Mouse (Mus musculus): ENCODE measurements around the gene Prss1.
"Not testable (repeated sequence)": the region's sequence is repeated elsewhere in the genome, so short reads cannot be mapped to it uniquely, and the experiment has no call there.

Prss1 gene

GRCm38 (mm10) chr6:41458632-41459031 lies at the start of gene Prss1:
Prss1 (plus strand) TSS chr6:41458932.
- DNase-seq = not testable (repeated sequence)

GRCm38 (mm10) chr6:41442261-41442660 lies 16.5 kb upstream of the Prss1 start:
- not testable (repeated sequence) for DNase-seq

DNA sequence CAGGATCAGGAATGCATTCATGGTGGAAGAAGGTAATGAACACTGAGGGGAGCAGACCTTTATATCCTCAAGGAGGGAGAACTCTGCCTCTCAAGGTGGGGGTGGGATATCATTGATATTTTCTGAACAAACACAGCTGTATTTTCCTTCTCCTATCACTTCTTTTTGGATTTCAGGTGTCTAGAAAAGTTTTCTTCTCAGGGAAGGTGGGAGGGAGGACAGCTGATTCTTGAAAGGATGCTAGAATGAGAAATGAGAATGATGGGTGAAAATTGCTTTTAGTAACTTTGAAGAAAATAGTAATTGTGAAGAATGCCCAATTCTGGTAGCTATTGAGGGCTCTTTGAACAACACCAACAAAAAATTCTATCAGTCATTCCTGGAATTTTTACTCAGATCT lies 12.7 kb upstream of the Prss1 start, which contains the start of gene Gm10334:
Gene Gm10334, minus strand, starts transcription at position 101 of the 400 bp plus-strand sequence.
- not testable (repeated sequence) for DNase-seq

DNA sequence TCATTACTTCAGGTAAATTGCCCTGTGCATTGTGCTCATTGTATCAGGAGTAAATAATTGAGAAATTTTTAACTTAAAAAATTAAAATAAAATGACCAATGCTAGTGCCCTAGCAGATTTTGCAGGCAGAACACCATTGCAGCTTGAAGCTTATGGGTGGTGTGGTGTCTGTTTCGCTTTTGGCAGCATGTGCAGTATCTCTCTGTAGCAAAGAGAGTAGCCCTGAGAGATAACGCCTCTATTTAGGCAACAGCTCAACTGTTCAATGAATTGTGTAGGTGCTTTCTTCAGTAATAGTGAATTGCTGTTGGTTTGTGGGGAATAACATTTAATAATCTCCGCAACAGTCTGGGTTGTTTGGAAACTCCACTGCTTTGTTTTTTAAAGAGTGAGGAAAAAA lies 40.6 kb downstream of the Prss1 start:
- no peak for DNase-seq

GRCm38 (mm10) chr6:41504915-41505314 lies 46.2 kb downstream of the Prss1 start:
- DNase-seq = no peak

- no peak for DNase-seq
Observed at GRCm38 (mm10) chr6:41505323-41505722, 46.6 kb downstream of the Prss1 start.

Data from kidney, postnatal 36 days (tissue).